Mouse (Mus musculus) liver, adult (tissue): ENCODE measurements around the gene Kdm2a.

Experiments
- GATA4 ChIP-seq: IDR thresholded peaks from 2 replicates; pipeline ENCODE4 v1.6.1; 2014; ENCODE audit warnings: mild to moderate bottlenecking, low read length; ENCODE audit not compliant: insufficient replicate concordance

Kdm2a gene

GRCm38 (mm10) chr19:4422581-4422980, 24.5 kb upstream of the Kdm2a start:
- no peak for TF ChIP-seq GATA4

GRCm38 (mm10) chr19:4420153-4420910, 22.2 kb upstream of the Kdm2a start:
- no peak for TF ChIP-seq GATA4

- no peak for TF ChIP-seq GATA4
Observed at GRCm38 (mm10) chr19:4419711-4420110, 21.6 kb upstream of the Kdm2a start.

GRCm38 (mm10) chr19:4417713-4418112, 19.6 kb upstream of the Kdm2a start:
- TF ChIP-seq GATA4: no peak

GRCm38 (mm10) chr19:4417183-4417582, 19.1 kb upstream of the Kdm2a start:
- no peak for TF ChIP-seq GATA4

GRCm38 (mm10) chr19:4414631-4415030, 16.5 kb upstream of the Kdm2a start:
- no peak for TF ChIP-seq GATA4

GRCm38 (mm10) chr19:4409062-4409461, 11.0 kb upstream of the Kdm2a start:
- no peak for TF ChIP-seq GATA4

GRCm38 (mm10) chr19:4404840-4405239, 6.8 kb upstream of the Kdm2a start:
- TF ChIP-seq GATA4: no peak

- no peak for TF ChIP-seq GATA4
Observed at GRCm38 (mm10) chr19:4398959-4399358, 874 bp upstream of the Kdm2a start.

- TF ChIP-seq GATA4: no peak
Observed at GRCm38 (mm10) chr19:4398630-4398948, 504 bp upstream of the Kdm2a start.

- peak; percentile 6; the same call in 1 of the 2 replicates for TF ChIP-seq GATA4
Observed at GRCm38 (mm10) chr19:4396998-4397797, 887 bp downstream of the Kdm2a start.

GRCm38 (mm10) chr19:4396081-4396997, 1.7 kb downstream of the Kdm2a start:
- no peak for TF ChIP-seq GATA4

- no peak for TF ChIP-seq GATA4
Observed at GRCm38 (mm10) chr19:4387276-4387675, 10.8 kb downstream of the Kdm2a start.

GRCm38 (mm10) chr19:4385026-4385425, 13.1 kb downstream of the Kdm2a start:
- TF ChIP-seq GATA4: no peak

- TF ChIP-seq GATA4: no peak
Observed at GRCm38 (mm10) chr19:4384322-4384721, 13.8 kb downstream of the Kdm2a start.

GRCm38 (mm10) chr19:4383306-4383705, 14.8 kb downstream of the Kdm2a start:
- TF ChIP-seq GATA4: no peak

- no peak for TF ChIP-seq GATA4
Observed at GRCm38 (mm10) chr19:4370656-4371055, 27.4 kb downstream of the Kdm2a start.
